Mouse (Mus musculus): ENCODE data around the gene Inhba. TPM values are rescaled to one million over a fixed set of nuclear protein-coding genes. Genes with fewer than 3 reads are reported as not detected.

The Inhba gene
- 0.17 and 0.23 TPM in 2 replicates for polyA plus RNA-seq (2015; fragmentation: Nextera tagmentation; extraction: Ambion mirVana)

GRCm38 (mm10) chr13:16011372-16012242 lies at the start of gene Inhba:
Inhba (plus strand) TSS chr13:16011851.
- no peaks in the 10 kb centered on the region for H3K9me3 ChIP-seq
- 6% methylated on average over 31 of the region's 31 CpGs for WGBS
- peaks cover 14% of the 10 kb centered on the region for H3K4me1 ChIP-seq (replicated peaks)
- H3K4me2 ChIP-seq (replicated peaks): peak within 1 kb of the TSS; percentile 75
- no peak within 1 kb of the TSS for H3K27ac ChIP-seq
- H3K27me3 ChIP-seq: peaks cover 36% of the 10 kb centered on the region
- H3K4me3 ChIP-seq (replicated peaks): peak within 1 kb of the TSS; percentile 43
- H3K36me3 ChIP-seq: no peaks in the 10 kb centered on the region
- ATAC-seq: peak; percentile 86
- peak within 1 kb of the TSS; percentile 51 for H3K9ac ChIP-seq (replicated peaks)

GRCm38 (mm10) chr13:15976584-15976983 lies 35.1 kb upstream of the Inhba start:
- no peaks in the 10 kb centered on the region for H3K36me3 ChIP-seq
- H3K9ac ChIP-seq (replicated peaks): no peak overlapping the region
- no peak overlapping the region for H3K27ac ChIP-seq
- no peaks in the 10 kb centered on the region for H3K27me3 ChIP-seq
- WGBS: 93% methylated on average over 1 of the region's 1 CpGs
- no peak for ATAC-seq
- H3K4me2 ChIP-seq (replicated peaks): no peak overlapping the region
- H3K9me3 ChIP-seq: no peaks in the 10 kb centered on the region
- H3K4me1 ChIP-seq (replicated peaks): no peaks in the 10 kb centered on the region
- H3K4me3 ChIP-seq (replicated peaks): no peak overlapping the region

GRCm38 (mm10) chr13:15979551-15979950 lies 32.1 kb upstream of the Inhba start:
- Histone ChIP-seq H3K4me3 (replicated peaks) (no peak overlapping the region), H3K9me3 (no peaks in the 10 kb centered on the region), H3K27me3 (no peaks in the 10 kb centered on the region), H3K4me1 (replicated peaks) (no peaks in the 10 kb centered on the region), H3K9ac (replicated peaks) (no peak overlapping the region), H3K27ac (no peak overlapping the region), H3K4me2 (replicated peaks) (no peak overlapping the region), H3K36me3 (no peaks in the 10 kb centered on the region)
- 90% methylated on average over 3 of the region's 3 CpGs for WGBS
- no peak for ATAC-seq

- no peak overlapping the region for H3K4me3 ChIP-seq (replicated peaks)
- no peaks in the 10 kb centered on the region for H3K36me3 ChIP-seq
- no peaks in the 10 kb centered on the region for H3K4me1 ChIP-seq (replicated peaks)
- no peak for ATAC-seq
- WGBS: 87% methylated on average over 3 of the region's 3 CpGs
- H3K9ac ChIP-seq (replicated peaks): no peak overlapping the region
- H3K9me3 ChIP-seq: no peaks in the 10 kb centered on the region
- no peak overlapping the region for H3K4me2 ChIP-seq (replicated peaks)
- no peaks in the 10 kb centered on the region for H3K27me3 ChIP-seq
- H3K27ac ChIP-seq: no peak overlapping the region
Measured at GRCm38 (mm10) chr13:15982041-15982440, 29.6 kb upstream of the Inhba start.

- H3K4me3 ChIP-seq (replicated peaks): no peak overlapping the region
- WGBS: 80% methylated on average over 2 of the region's 2 CpGs
- H3K27me3 ChIP-seq: no peaks in the 10 kb centered on the region
- H3K27ac ChIP-seq: no peak overlapping the region
- H3K4me1 ChIP-seq (replicated peaks): no peaks in the 10 kb centered on the region
- no peak overlapping the region for H3K4me2 ChIP-seq (replicated peaks)
- no peak for ATAC-seq
- H3K9me3 ChIP-seq: no peaks in the 10 kb centered on the region
- H3K36me3 ChIP-seq: no peaks in the 10 kb centered on the region
- H3K9ac ChIP-seq (replicated peaks): no peak overlapping the region
Measured at GRCm38 (mm10) chr13:15985761-15986160, 25.9 kb upstream of the Inhba start.

- H3K4me2 ChIP-seq (replicated peaks): no peak overlapping the region
- H3K4me3 ChIP-seq (replicated peaks): no peak overlapping the region
- H3K4me1 ChIP-seq (replicated peaks): no peaks in the 10 kb centered on the region
- H3K36me3 ChIP-seq: no peaks in the 10 kb centered on the region
- H3K9ac ChIP-seq (replicated peaks): no peak overlapping the region
- no peaks in the 10 kb centered on the region for H3K27me3 ChIP-seq
- no peak for ATAC-seq
- no peak overlapping the region for H3K27ac ChIP-seq
- WGBS: 88% methylated on average over 4 of the region's 4 CpGs
- no peaks in the 10 kb centered on the region for H3K9me3 ChIP-seq
Measured at GRCm38 (mm10) chr13:15986172-15986571, 25.5 kb upstream of the Inhba start.

- Histone ChIP-seq H3K9me3 (no peaks in the 10 kb centered on the region), H3K4me2 (replicated peaks) (no peak overlapping the region), H3K36me3 (no peaks in the 10 kb centered on the region), H3K27ac (no peak overlapping the region), H3K27me3 (no peaks in the 10 kb centered on the region), H3K4me3 (replicated peaks) (no peak overlapping the region), H3K9ac (replicated peaks) (no peak overlapping the region), H3K4me1 (replicated peaks) (no peaks in the 10 kb centered on the region)
- 78% methylated on average over 2 of the region's 2 CpGs for WGBS
- ATAC-seq: no peak
Measured at GRCm38 (mm10) chr13:15995314-15995713, 16.3 kb upstream of the Inhba start.

- Histone ChIP-seq H3K36me3 (no peaks in the 10 kb centered on the region), H3K4me2 (replicated peaks) (no peak overlapping the region), H3K27me3 (peaks cover 4% of the 10 kb centered on the region; the same call in 1 of the 2 replicates), H3K4me3 (replicated peaks) (no peak overlapping the region), H3K9me3 (no peaks in the 10 kb centered on the region), H3K4me1 (replicated peaks) (no peaks in the 10 kb centered on the region), H3K27ac (no peak overlapping the region), H3K9ac (replicated peaks) (no peak overlapping the region)
- WGBS: 9% methylated on average over 4 of the region's 4 CpGs
- no peak for ATAC-seq
Measured at GRCm38 (mm10) chr13:16005517-16005916, 6.1 kb upstream of the Inhba start.

- WGBS: 75% methylated on average over 4 of the region's 4 CpGs
- peaks cover 18% of the 10 kb centered on the region; the same call in 1 of the 2 replicates for H3K27me3 ChIP-seq
- ATAC-seq: no peak
Measured at GRCm38 (mm10) chr13:16007748-16008147, 3.9 kb upstream of the Inhba start.

GRCm38 (mm10) chr13:16008348-16008747 lies 3.3 kb upstream of the Inhba start:
- Histone ChIP-seq H3K9ac (replicated peaks) (no peak overlapping the region), H3K36me3 (no peaks in the 10 kb centered on the region)
- 72% methylated on average over 1 of the region's 1 CpGs for WGBS

More at GRCm38 (mm10) chr13:16007748-16008147, 3.9 kb upstream of the Inhba start:
- Histone ChIP-seq H3K4me1 (replicated peaks) (peaks cover 11% of the 10 kb centered on the region), H3K4me3 (replicated peaks) (no peak overlapping the region), H3K27ac (no peak overlapping the region), H3K36me3 (no peaks in the 10 kb centered on the region), H3K9me3 (no peaks in the 10 kb centered on the region), H3K9ac (replicated peaks) (no peak overlapping the region), H3K4me2 (replicated peaks) (no peak overlapping the region)

GRCm38 (mm10) chr13:16009766-16010465 lies 1.7 kb upstream of the Inhba start:
- Histone ChIP-seq H3K4me2 (replicated peaks) (no peak overlapping the region), H3K27ac (no peak overlapping the region), H3K4me1 (replicated peaks) (peaks cover 11% of the 10 kb centered on the region), H3K27me3 (peaks cover 26% of the 10 kb centered on the region; the same call in 1 of the 2 replicates), H3K9ac (replicated peaks) (no peak overlapping the region), H3K9me3 (no peaks in the 10 kb centered on the region), H3K36me3 (no peaks in the 10 kb centered on the region), H3K4me3 (replicated peaks) (no peak overlapping the region)
- WGBS: 95% methylated on average over 8 of the region's 8 CpGs
- no peak for ATAC-seq

More at GRCm38 (mm10) chr13:16008348-16008747, 3.3 kb upstream of the Inhba start:
- Histone ChIP-seq H3K27me3 (peaks cover 21% of the 10 kb centered on the region; the same call in 1 of the 2 replicates), H3K4me3 (replicated peaks) (no peak overlapping the region), H3K4me2 (replicated peaks) (no peak overlapping the region), H3K9me3 (no peaks in the 10 kb centered on the region), H3K27ac (no peak overlapping the region), H3K4me1 (replicated peaks) (peaks cover 11% of the 10 kb centered on the region)
- no peak for ATAC-seq

GRCm38 (mm10) chr13:16010586-16010985 lies 1.1 kb upstream of the Inhba start:
- H3K9ac ChIP-seq (replicated peaks): no peak overlapping the region
- H3K4me3 ChIP-seq (replicated peaks): no peak overlapping the region
- ATAC-seq: no peak
- no peak overlapping the region for H3K4me2 ChIP-seq (replicated peaks)
- no peaks in the 10 kb centered on the region for H3K9me3 ChIP-seq
- peaks cover 27% of the 10 kb centered on the region; the same call in 1 of the 2 replicates for H3K27me3 ChIP-seq
- no peaks in the 10 kb centered on the region for H3K36me3 ChIP-seq
- no peak overlapping the region for H3K27ac ChIP-seq
- peaks cover 11% of the 10 kb centered on the region for H3K4me1 ChIP-seq (replicated peaks)
- 87% methylated on average over 4 of the region's 4 CpGs for WGBS

Measured in midbrain, embryonic 13.5 days (tissue).